Comparison of ENCODE assay signal across 24 mouse cellular contexts in the genomic region with DNA sequence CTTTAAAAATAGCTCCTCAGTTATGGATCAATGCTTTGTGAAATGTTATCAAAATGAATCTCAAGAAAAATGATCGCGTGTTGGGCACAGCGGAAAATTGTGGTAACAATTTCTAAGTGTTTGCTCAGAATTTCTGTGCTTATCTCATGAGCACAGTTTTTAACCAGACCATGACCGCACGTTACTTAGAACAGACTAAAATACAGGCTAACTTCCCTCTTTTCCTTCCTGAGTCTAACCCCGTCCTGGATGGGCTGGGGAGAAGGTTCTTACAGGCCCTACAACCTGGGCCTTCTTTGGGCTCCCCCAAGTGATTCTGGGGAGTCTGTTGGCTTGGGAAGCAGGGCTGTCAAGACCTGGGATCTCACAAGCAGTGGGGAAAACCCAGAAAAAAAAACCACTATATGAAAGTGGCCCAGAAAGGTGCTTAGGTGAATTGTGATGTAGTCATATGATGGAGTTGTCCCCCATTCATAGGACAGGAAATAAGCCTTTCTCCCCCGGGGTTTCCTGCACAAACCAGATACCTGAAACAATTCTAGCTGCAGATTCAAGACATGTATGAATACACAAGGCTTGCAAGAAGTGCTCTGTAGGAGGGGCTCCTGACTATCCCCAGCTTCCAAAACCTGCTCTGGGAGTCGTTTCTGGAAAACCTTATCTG.
DNase-seq lines count a peak whose midpoint lies in the region; ATAC-seq and TF ChIP-seq lines count a peak whose summit lies in the region.
"Had no signal": no experiment of that assay in that cellular context is flagged by ENCODE, and none has a peak within 500 bp of the region (broad histone marks: within the 10 kb centered on the region; RNA-seq: fewer than 3 reads in every experiment).

No protein-coding gene starts in this region.

- peaks cover 14% of the 10 kb centered on the region for H3K9me3 ChIP-seq in G1E (replicated peaks)
- H3K9me3 ChIP-seq in megakaryocyte, embryonic 14.5 days, result peaks cover 14% of the 10 kb centered on the region
- H3K9me3 ChIP-seq in midbrain, postnatal 0 days (ENCODE audit: low read length), result no peaks in the 10 kb centered on the region
- H3K9me3 ChIP-seq: hindbrain, embryonic 12.5 days had no signal

- peak; percentile 72 for ATAC-seq in G1E (ENCODE audit: extremely low read depth, insufficient number of reproducible peaks, low FRiP score, poor library complexity, severe bottlenecking)
- peak; percentile 66 for ATAC-seq in granulocyte monocyte progenitor cell, adult 5-6 weeks (replicated peaks; ENCODE audit: poor library complexity, severe bottlenecking)
- ATAC-seq in midbrain, postnatal 0 days (ENCODE audit: low FRiP score), result no peak
- ATAC-seq: forebrain, embryonic 16.5 days had no signal

- peaks cover 6% of the 10 kb centered on the region for H3K27me3 ChIP-seq in G1E (ENCODE audit: insufficient read depth, low read length)
- H3K27me3 ChIP-seq in megakaryocyte, embryonic 14.5 days (replicated peaks), result peaks cover 3% of the 10 kb centered on the region
- H3K27me3 ChIP-seq in kidney, adult 2 months (replicated peaks; ENCODE audit: control insufficient read depth, insufficient read depth, low read length), result no peaks in the 10 kb centered on the region
- no peaks in the 10 kb centered on the region for H3K27me3 ChIP-seq in midbrain, postnatal 0 days (ENCODE audit: insufficient read depth, low read length)
- H3K27me3 ChIP-seq: hindbrain, embryonic 12.5 days had no signal

- no peak overlapping the region for H3K9ac ChIP-seq in midbrain, postnatal 0 days (replicated peaks; ENCODE audit: low read length, poor library complexity, severe bottlenecking)
- H3K9ac ChIP-seq: hindbrain, embryonic 12.5 days had no signal

- no peak for TF ChIP-seq CTCF in G1E (IDR thresholded peaks at IDR 0.05; ENCODE audit: low read depth, low read length)
- TF ChIP-seq CTCF in kidney, adult 2 months (conservative IDR thresholded peaks at IDR 0.05; ENCODE audit: insufficient read depth, insufficient read length, low read depth, low read length), result no peak
- no peak for TF ChIP-seq CTCF in midbrain, postnatal 0 days (IDR thresholded peaks at IDR 0.05)

- no peaks in the 10 kb centered on the region for H3K36me3 ChIP-seq in G1E (replicated peaks)
- peaks cover 13% of the 10 kb centered on the region for H3K36me3 ChIP-seq in megakaryocyte, embryonic 14.5 days (replicated peaks; ENCODE audit: low read length)
- no peaks in the 10 kb centered on the region for H3K36me3 ChIP-seq in kidney, adult 2 months (ENCODE audit: control insufficient read depth, insufficient read depth, low read length)
- H3K36me3 ChIP-seq in midbrain, postnatal 0 days (ENCODE audit: insufficient read depth, low read length), result no peaks in the 10 kb centered on the region
- H3K36me3 ChIP-seq: hindbrain, embryonic 12.5 days had no signal

- WGBS in kidney, adult 2 months, result 74% methylated on average over 8 of the region's 8 CpGs
- WGBS in midbrain, postnatal 0 days, result 87% methylated on average over 8 of the region's 8 CpGs

- no peak overlapping the region for H3K4me3 ChIP-seq in G1E (ENCODE audit: low read depth, low read length)
- peak overlapping the region; percentile 75 for H3K4me3 ChIP-seq in megakaryocyte, embryonic 14.5 days (replicated peaks)
- no peak overlapping the region for H3K4me3 ChIP-seq in kidney, adult 2 months (ENCODE audit: insufficient read depth, low read depth, low read length)
- H3K4me3 ChIP-seq in midbrain, postnatal 0 days (ENCODE audit: low read depth, low read length), result no peak overlapping the region
- H3K4me3 ChIP-seq: hindbrain, embryonic 12.5 days; layer of hippocampus, adult 2 months had no signal

- H3K4me2 ChIP-seq in midbrain, postnatal 0 days (ENCODE audit: low read depth, low read length, poor library complexity, severe bottlenecking), result no peak overlapping the region
- H3K4me2 ChIP-seq: heart, embryonic 11.5 days; hindbrain, embryonic 12.5 days had no signal

- peaks cover 64% of the 10 kb centered on the region for H3K4me1 ChIP-seq in G1E (ENCODE audit: insufficient read depth, low read depth, low read length)
- H3K4me1 ChIP-seq in megakaryocyte, embryonic 14.5 days, result peaks cover 79% of the 10 kb centered on the region
- H3K4me1 ChIP-seq in kidney, adult 2 months (ENCODE audit: control insufficient read depth, insufficient read depth, low read length), result peaks cover 4% of the 10 kb centered on the region; the same call in 1 of the 2 replicates
- H3K4me1 ChIP-seq in midbrain, postnatal 0 days (ENCODE audit: insufficient read depth, low read length), result no peaks in the 10 kb centered on the region

- no peak for TF ChIP-seq POLR2A in kidney, adult 2 months (IDR thresholded peaks at IDR 0.05; ENCODE audit: low read depth, low read length)

- no peak overlapping the region for H3K27ac ChIP-seq in kidney, adult 2 months (ENCODE audit: insufficient read depth, low read depth, low read length)
- H3K27ac ChIP-seq in midbrain, postnatal 0 days (ENCODE audit: low read depth, low read length), result no peak overlapping the region
- H3K27ac ChIP-seq: hindbrain, embryonic 12.5 days; layer of hippocampus, adult 2 months had no signal

- intact Hi-C loops in heart, postnatal 14 days (cut with DNase I), result no loop called here

- DNase-seq in B cell, adult 2 months, result peak; percentile 22 to 26
- peak; percentile 67 for DNase-seq in G1E (ENCODE audit: low spot score)
- DNase-seq in kidney, adult 2 months, result no peak
- no peak for DNase-seq in heart, postnatal 14 days
- DNase-seq in midbrain, postnatal 0 days (ENCODE audit: low spot score), result no peak
- no peak for DNase-seq in ovary, adult 18-20 months (ENCODE audit: low spot score)
- DNase-seq: adrenal gland, postnatal 10 days; cerebellum, adult 8-10 months; cerebellum, postnatal 36 days; gastrocnemius, postnatal 10 days; heart, adult 11 months; kidney, adult 8-10 months; kidney, postnatal 10 days; layer of hippocampus, postnatal 36 days; lung, adult 18-20 months; lung, postnatal 10 days; right cerebral cortex, postnatal 25 days; thymus, postnatal 25 days had no signal

Comparison
In these comparisons a context has a peak if more than half of its experiments do, and no peak if none do; other contexts are left out.
1. DNase-seq: peak in B cell, adult 2 months (2 of 2) and G1E (single experiment); none in kidney, adult 2 months (single experiment), heart, postnatal 14 days (0 of 2), midbrain, postnatal 0 days (single experiment) and ovary, adult 18-20 months (single experiment).